Mouse (Mus musculus) layer of hippocampus, postnatal 14 days (tissue): ENCODE measurements around the gene Bcar3. TPM values are rescaled to one million over a fixed set of nuclear protein-coding genes. Genes with fewer than 3 reads are reported as not detected.
"Not testable (repeated sequence)": the region's sequence is repeated elsewhere in the genome, so short reads cannot be mapped to it uniquely, and the experiment has no call there.

Experiments used
- DNase-seq, 2 experiments: peaks; one replicate each; pipeline ENCODE4 v3.0.0; 2021 to 2022; ENCODE audit warnings: low spot score in 2 of 2, mixed read lengths in 1 of 2
- long read RNA-seq, 2 experiments: library from polyadenylated mRNA; stranded (forward); transcript quantifications; one replicate each; pipeline ENCODE4 v2.0.0; 2021
- total RNA-seq, 2 experiments: library from RNA; stranded (reverse); gene quantifications; 2 replicates each; pipeline ENCODE4 v1.2.3; 2021

The Bcar3 gene
- 10 to 100 TPM; 10.3 to 11.0 TPM for total RNA-seq
- long read RNA-seq, experiment 1, transcript Bcar3-201 (12 exons, 3,311 nt) = major isoform, 11 of 18 reads
- long read RNA-seq, experiment 1, partial matches to known transcripts = 4 of 18 reads
- long read RNA-seq, experiment 1, other reads (novel, unspliced or antisense) = 2 of 18 reads
- long read RNA-seq, experiment 2, transcript Bcar3-201 (12 exons, 3,311 nt) = major isoform, 11 of 19 reads
- long read RNA-seq, experiment 2, partial matches to known transcripts = 4 of 19 reads
- long read RNA-seq, experiment 2, other reads (novel, unspliced or antisense) = 4 of 19 reads

GRCm38 (mm10) chr3:122293954-122294850, at the start of gene Bcar3:
Bcar3 (plus strand) TSS chr3:122294136.
- DNase-seq = peak; percentile 95 to 96

- no peak for DNase-seq
Observed at GRCm38 (mm10) chr3:122244759-122245158, 49.2 kb upstream of the Bcar3 start.

GRCm38 (mm10) chr3:122245215-122245877, 48.6 kb upstream of the Bcar3 start, which contains the start of gene Gclm:
Gclm (plus strand) TSS chr3:122245557.
- peak; percentile 90 to 94 for DNase-seq

- peak; percentile 42 to 60 for DNase-seq
Observed at GRCm38 (mm10) chr3:122245878-122246332, 48.0 kb upstream of the Bcar3 start.

DNA sequence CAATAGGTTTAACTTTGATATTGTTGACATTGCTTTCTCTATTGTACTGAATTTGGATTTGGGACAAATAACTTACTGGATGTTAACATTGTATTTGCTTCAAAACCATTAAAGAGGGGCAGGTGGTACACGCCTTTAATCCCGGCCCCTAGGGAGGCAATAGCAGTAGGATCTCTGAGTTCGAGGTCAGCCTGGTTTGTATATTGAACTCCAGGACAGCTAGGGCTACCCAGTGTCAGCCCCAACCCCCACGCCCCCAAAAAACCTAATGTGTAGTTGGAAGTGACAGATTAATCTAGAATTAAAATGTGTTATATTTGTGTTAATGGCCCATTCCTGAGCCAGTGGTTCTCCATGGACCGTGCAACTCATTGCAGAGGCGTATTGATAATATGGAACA, 47.5 kb upstream of the Bcar3 start:
- DNase-seq = no peak

DNA sequence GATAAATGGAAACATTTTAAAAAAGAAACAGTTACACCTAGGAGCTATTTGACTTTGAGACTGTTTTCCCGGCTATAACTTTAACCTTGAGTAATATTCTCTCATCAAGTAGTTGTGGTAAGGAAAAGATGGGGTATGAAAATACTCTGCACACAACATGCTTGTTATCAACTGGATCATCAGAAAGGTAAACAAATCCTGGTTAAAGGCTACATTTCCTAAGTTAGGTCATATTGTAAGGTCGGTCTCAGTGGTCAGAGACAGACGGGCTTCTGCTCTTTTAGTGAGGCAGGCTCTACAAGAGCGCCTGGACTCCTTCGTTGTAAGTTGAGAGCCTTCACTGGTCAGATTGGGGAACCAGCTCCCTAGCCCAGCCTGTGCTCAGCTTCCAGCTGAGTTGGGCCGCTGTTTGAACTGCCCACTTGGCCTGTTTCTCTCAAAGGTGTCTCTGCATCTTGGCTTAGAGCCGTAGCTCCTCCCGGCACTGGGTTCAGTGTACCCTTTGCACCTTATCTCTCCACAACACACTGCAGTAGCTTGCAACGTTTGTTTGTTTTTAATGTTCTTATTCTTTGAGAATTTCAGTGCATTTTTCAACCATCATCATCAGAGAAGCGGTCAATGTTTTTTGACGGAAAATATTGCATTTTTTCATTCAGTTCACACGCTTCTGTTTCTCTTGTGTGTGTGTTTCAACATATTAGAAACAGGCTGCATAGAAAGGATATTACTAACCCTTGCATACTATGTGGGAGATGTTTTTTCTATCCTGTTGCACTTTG, 46.8 kb upstream of the Bcar3 start:
- no peak for DNase-seq

DNA sequence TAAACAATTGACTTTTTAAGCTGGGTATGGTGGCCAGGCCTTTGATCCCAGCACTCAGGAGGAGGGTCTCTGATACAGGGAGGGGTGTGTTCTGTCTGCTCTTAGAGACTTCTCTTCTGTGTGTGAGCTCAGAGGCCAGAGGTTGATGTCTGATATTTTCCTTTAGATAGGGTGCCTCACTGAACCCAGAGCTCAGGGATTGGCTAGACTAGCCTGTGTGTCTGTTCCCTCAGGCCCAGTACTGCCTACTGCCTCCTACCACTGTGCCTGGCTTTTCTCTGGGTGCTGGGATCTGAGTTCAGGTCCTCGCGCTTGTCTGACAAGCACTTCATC, 46.2 kb upstream of the Bcar3 start:
- no peak for DNase-seq

DNA sequence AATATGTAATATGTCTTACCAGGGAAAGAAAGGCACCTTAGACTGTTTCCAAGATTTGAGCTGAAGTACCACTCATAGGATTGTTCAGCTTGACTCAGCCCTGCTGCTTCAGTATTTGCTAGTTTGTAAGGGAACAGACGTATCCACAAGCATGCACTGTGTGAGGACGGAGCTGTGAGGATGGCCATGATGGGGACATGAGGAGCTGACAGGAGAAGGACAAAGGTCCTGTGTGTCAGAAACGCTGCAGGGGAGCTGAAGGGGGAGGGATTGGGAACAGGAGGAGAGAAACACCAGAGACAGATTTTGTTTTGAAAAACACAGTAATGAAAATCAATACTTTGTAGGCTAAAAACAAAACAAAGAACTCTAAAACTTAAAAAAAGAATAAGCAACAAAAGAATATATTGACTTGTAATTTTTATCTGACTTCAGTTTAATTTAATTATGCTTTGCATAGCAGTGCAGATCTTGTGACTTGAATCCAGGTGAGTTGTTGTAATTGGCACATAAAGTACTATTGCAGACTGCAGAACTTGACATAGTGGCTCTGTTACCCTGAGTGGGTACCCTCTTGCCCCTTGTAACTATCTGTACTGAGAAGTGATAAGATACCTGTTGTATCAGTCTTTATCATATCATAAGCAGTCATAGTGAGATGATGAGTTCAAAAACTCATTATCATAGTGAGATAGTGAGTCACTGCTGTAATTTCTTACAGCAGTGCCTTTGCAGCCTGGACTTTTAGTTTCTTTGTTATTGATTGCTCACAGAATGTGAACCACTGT, 41.3 kb upstream of the Bcar3 start:
- DNase-seq = no peak

- DNase-seq = not testable (repeated sequence)
Observed at GRCm38 (mm10) chr3:122254050-122254449, 39.9 kb upstream of the Bcar3 start.

DNA sequence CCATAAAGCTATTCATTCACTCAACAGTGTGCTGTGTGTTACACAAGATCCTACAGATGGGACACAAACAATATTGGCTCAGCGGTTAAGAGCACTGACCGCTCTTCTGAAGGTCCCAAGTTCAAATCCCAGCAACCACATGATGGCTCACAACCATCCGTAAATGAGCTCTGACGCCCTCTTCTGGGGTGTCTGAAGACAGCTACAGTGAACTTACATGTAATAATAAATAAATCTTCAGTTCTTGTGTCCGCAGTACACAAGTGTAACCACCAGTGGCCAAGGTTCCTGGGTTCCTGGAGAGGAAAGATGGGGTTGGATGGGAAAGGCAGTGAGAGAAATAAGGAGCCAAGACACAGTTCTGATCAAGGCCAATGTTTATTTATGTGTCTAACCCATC, 23.9 kb upstream of the Bcar3 start:
- no peak for DNase-seq

- DNase-seq = not testable (repeated sequence)
Observed at GRCm38 (mm10) chr3:122272565-122272964, 21.4 kb upstream of the Bcar3 start.

DNA sequence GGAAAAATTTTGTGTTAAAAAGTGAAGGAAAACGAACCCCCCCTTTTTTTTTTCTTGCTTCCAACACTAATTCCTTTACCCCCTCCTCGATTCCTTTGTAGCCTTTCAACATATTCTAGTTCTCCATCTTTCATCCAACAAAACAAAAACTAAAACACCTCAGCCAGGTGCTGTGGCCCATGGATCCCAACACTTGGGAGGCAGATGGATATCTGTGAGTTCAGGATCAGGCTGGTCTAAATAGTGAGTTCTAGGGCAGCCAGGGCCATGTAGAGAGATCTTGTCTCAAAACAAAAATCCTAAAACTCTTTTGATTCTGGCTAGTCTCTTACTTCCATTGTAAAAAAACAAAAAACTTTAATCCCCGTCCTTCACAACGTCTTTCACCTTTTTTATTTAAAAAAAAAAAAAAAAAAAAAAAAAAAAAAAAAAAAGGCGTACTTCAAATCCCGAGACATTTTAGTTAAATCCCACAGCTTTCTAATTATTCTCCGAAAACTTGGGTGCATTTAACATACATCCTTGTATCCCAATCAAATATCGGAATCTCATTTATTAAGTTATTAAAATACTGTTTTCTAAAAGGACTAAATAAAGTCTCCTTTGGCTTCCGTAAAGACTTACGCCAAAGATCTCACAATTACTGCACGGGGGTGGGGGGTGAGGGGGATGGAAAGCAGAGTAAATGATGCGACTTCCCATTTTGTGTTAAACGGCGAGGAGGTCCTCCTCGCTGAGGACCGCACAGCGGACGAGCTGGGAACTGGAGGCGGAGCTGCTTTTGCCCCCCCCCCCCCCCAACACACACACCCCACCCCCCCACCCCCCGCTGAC, 20.3 kb upstream of the Bcar3 start:
- DNase-seq = no peak

DNA sequence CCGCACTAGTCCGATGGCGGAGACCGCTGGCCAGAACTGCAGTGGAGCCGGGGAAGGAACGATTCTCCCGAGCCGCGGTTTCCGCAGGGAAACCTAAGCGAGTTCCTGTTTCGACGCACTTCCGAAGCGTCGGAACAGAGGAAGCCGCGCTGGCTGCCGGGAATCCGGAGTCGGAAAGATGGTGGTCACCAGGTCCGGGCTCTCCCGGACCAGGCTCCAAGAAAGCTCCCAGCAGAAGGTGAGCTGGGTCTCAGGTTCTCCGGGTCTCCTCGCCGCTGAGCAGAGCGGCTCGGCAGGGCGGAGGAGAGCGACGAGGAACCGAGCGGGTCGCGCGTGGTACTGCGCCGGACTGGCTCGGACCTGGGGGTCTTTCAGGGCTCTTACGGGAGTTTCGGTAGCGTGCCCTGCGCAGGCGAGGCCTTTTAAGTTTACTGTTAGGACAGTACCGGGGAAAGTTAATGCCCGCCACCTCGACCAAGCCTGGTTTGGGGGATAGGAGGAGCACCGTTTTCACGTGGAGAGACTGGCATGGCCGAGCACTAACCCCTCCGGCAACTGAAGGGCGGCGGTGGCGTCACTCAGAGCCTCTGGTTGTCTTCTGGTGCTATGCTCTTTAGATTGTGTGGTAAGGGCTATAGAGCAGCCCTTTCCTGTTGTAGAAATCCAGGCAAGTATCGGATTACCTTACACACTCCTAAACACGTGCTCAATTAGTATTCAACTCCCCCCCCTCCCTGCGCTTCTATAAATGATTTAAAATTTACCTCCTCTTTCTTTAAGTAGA, 19.5 kb upstream of the Bcar3 start, which contains the start of gene Dnttip2:
Gene Dnttip2, plus strand, starts transcription at position 148 of the 784 bp plus-strand sequence.
- peak; percentile 87 to 95 for DNase-seq

GRCm38 (mm10) chr3:122275111-122275510, 18.8 kb upstream of the Bcar3 start:
- no peak for DNase-seq

GRCm38 (mm10) chr3:122287195-122287594, 6.7 kb upstream of the Bcar3 start:
- DNase-seq = no peak

- DNase-seq = no peak
Observed at GRCm38 (mm10) chr3:122288613-122289195, 5.2 kb upstream of the Bcar3 start.

- not testable (repeated sequence) for DNase-seq
Observed at GRCm38 (mm10) chr3:122289344-122289743, 4.6 kb upstream of the Bcar3 start.

DNA sequence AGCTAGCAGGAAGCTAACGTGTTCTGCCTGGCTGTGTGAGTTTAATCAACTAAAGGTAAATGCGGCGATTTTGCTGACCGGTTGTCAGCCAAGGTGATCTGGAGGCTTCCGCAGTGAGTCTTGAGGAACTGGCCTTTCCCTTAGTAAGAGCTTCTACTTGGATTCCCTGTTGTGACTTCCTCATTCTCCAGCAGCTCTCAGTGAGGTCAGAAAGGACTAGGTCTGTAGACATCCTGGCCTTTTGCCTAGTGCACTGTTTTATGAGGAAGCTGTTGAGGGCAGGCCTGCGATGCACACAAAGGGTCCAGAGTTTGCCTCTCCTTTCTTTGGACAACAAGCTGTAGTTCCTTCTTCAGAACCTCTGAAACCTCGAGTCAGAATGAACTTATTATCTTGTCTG, 3.2 kb upstream of the Bcar3 start:
- no peak for DNase-seq
